Mouse (Mus musculus): ENCODE measurements around the gene Rbm4b. TPM values are rescaled to one million over a fixed set of nuclear protein-coding genes. Genes with fewer than 3 reads are reported as not detected.
"Not testable (repeated sequence)": the region's sequence is repeated elsewhere in the genome, so short reads cannot be mapped to it uniquely, and the experiment has no call there.

Rbm4b gene
- polyA plus RNA-seq, 1 experiment from 2014 or later, result 107 TPM

DNA sequence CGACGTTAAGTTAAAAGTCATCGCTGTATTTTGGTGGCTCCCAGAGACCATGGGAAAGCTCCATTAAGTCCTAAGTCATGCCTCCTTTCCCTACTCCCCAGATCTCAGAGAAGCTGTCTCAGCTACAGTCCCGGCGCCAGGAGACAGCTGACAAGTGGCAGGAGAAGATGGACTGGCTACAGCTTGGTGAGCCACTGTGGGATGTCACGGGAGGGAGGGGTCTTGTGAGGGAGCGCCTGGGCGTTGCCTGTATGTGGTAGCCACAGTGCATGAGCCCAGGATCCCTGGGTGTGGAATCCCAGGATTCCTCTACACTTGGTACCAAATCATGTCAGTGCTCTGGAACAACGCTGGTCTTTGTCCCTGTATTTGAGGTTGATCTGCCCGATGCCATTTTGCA lies 7.8 kb upstream of the Rbm4b start:
- Histone ChIP-seq H3K27ac (replicated peaks; ENCODE audit: low read depth, low read length) (no peak overlapping the region), H3K4me2 (ENCODE audit: low read depth, severe bottlenecking) (no peak overlapping the region), H3K36me3 (ENCODE audit: control insufficient read depth, insufficient read depth, low read length) (no peaks in the 10 kb centered on the region), H3K9ac (ENCODE audit: low read length) (no peak overlapping the region), H3K4me1 (ENCODE audit: control insufficient read depth, insufficient read depth, low read length) (no peaks in the 10 kb centered on the region), H3K27me3 (ENCODE audit: control insufficient read depth, insufficient read depth, low read length) (no peaks in the 10 kb centered on the region), H3K9me3 (ENCODE audit: control insufficient read depth, low read length) (no peaks in the 10 kb centered on the region), H3K4me3 (ENCODE audit: low read depth, low read length) (no peak overlapping the region)
- DNase-seq (ENCODE audit: low spot score), result no peak
- WGBS, result 82% methylated on average over 10 of the region's 10 CpGs
- ATAC-seq (ENCODE audit: insufficient number of reproducible peaks, low FRiP score, low TSS enrichment, low read depth), result no peak

DNA sequence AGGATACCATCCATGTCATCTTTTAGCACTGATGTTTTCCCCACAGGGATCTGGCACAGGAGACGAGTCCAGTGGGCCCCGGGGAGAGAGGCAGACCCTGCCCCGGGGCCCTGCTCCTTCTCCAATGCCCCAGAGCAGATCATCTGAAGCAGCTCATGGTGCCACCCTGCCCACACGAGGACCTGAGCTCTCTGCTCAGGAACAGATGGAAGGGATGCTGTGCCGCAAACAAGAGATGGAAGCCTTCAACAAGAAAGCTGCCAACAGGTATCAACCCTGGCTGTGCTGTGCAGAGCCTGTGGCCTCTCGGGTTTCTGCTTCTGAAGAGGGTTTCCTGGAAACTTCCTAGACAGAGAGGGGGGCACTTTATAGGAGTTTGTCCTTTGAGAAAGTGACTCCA lies 6.3 kb upstream of the Rbm4b start:
- H3K36me3 ChIP-seq (ENCODE audit: control insufficient read depth, insufficient read depth, low read length), result no peaks in the 10 kb centered on the region
- DNase-seq (ENCODE audit: low spot score), result no peak
- WGBS, result 88% methylated on average over 6 of the region's 6 CpGs
- H3K9ac ChIP-seq (ENCODE audit: low read length), result no peak overlapping the region
- no peak overlapping the region for H3K4me2 ChIP-seq (ENCODE audit: low read depth, severe bottlenecking)
- no peak overlapping the region for H3K27ac ChIP-seq (replicated peaks; ENCODE audit: low read depth, low read length)
- H3K9me3 ChIP-seq (ENCODE audit: control insufficient read depth, low read length), result no peaks in the 10 kb centered on the region
- no peak overlapping the region for H3K4me3 ChIP-seq (ENCODE audit: low read depth, low read length)
- ATAC-seq (ENCODE audit: insufficient number of reproducible peaks, low FRiP score, low TSS enrichment, low read depth), result no peak
- no peaks in the 10 kb centered on the region for H3K27me3 ChIP-seq (ENCODE audit: control insufficient read depth, insufficient read depth, low read length)
- H3K4me1 ChIP-seq (ENCODE audit: control insufficient read depth, insufficient read depth, low read length), result no peaks in the 10 kb centered on the region

DNA sequence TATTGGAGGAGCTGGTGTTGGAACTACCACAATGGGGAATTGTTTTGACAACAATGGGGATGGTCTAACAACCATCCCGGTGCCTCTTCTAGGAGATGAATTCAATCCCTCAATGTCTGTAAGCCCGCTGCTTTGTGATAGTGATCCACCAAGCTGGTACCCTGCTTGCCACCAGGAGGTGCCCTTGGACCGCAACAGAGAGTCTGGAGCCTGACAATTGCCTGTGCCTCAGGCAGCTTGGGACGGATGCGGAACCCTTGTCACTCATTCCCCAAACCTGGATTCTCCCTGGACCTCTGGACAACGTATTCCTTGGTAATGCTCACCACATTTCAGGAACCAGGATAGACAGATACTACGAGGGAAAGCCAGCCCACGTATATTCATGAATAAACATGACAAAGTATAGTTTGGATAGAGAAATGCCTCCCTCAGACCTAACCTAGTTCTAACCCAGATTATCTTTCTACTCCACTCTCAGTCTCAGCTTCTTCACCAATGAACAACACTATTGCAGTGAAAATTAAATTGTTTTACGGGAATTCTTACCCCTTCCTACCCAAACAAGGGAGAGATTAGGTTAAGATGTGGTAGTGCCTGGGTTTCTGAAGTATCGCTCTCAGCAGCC lies 618 bp upstream of the Rbm4b start:
- peaks cover 4% of the 10 kb centered on the region; the same call in 1 of the 2 replicates for H3K36me3 ChIP-seq (ENCODE audit: control insufficient read depth, insufficient read depth, low read length)
- ATAC-seq (ENCODE audit: insufficient number of reproducible peaks, low FRiP score, low TSS enrichment, low read depth) (0 out of 2 replicates have a peak, but pooled peaks have one; percentile 40), DNase-seq (ENCODE audit: low spot score) (peak; percentile 90)
- peak overlapping the region; percentile 61 for H3K9ac ChIP-seq (ENCODE audit: low read length)
- peak overlapping the region; percentile 72 for H3K4me2 ChIP-seq (ENCODE audit: low read depth, severe bottlenecking)
- H3K4me3 ChIP-seq (ENCODE audit: low read depth, low read length), result peak overlapping the region; percentile 50
- H3K9me3 ChIP-seq (ENCODE audit: control insufficient read depth, low read length), result no peaks in the 10 kb centered on the region
- H3K27me3 ChIP-seq (ENCODE audit: control insufficient read depth, insufficient read depth, low read length), result no peaks in the 10 kb centered on the region
- H3K4me1 ChIP-seq (ENCODE audit: control insufficient read depth, insufficient read depth, low read length), result peaks cover 10% of the 10 kb centered on the region
- 0 out of 2 replicates have a peak overlapping the region, but pooled peaks have one; percentile 16 for H3K27ac ChIP-seq (replicated peaks; ENCODE audit: low read depth, low read length)
- under 1% methylated on average over 10 of the region's 10 CpGs for WGBS

DNA sequence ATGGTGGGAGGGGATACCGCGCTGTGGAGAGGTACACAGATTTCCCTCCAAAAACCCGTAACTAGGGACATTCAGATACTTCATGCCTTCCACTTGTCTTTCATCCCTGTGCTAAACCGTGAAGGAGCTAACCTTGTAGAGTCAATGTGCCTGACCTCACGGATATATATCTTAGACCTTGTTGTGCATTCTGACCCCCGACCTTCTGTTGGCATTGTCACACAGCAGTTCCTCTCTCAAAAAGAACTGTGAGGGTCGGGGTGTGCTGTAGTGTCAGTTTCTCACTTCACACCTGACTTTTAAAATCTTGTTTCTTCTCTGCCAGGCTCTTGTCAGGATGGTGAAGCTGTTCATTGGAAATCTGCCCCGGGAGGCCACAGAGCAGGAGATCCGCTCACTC lies 624 bp downstream of the Rbm4b start:
- Histone ChIP-seq H3K27ac (replicated peaks; ENCODE audit: low read depth, low read length) (peak overlapping the region; percentile 73), H3K9me3 (ENCODE audit: control insufficient read depth, low read length) (no peaks in the 10 kb centered on the region), H3K4me1 (ENCODE audit: control insufficient read depth, insufficient read depth, low read length) (peaks cover 10% of the 10 kb centered on the region), H3K4me3 (ENCODE audit: low read depth, low read length) (peak overlapping the region; percentile 50), H3K36me3 (ENCODE audit: control insufficient read depth, insufficient read depth, low read length) (peaks cover 4% of the 10 kb centered on the region; the same call in 1 of the 2 replicates), H3K27me3 (ENCODE audit: control insufficient read depth, insufficient read depth, low read length) (no peaks in the 10 kb centered on the region), H3K9ac (ENCODE audit: low read length) (peak overlapping the region; percentile 77), H3K4me2 (ENCODE audit: low read depth, severe bottlenecking) (peak overlapping the region; percentile 80)
- WGBS, result 8% methylated on average over 9 of the region's 9 CpGs
- peak; percentile 7; the same call in 1 of the 2 replicates for ATAC-seq (ENCODE audit: insufficient number of reproducible peaks, low FRiP score, low TSS enrichment, low read depth)
- no peak for DNase-seq (ENCODE audit: low spot score)

DNA sequence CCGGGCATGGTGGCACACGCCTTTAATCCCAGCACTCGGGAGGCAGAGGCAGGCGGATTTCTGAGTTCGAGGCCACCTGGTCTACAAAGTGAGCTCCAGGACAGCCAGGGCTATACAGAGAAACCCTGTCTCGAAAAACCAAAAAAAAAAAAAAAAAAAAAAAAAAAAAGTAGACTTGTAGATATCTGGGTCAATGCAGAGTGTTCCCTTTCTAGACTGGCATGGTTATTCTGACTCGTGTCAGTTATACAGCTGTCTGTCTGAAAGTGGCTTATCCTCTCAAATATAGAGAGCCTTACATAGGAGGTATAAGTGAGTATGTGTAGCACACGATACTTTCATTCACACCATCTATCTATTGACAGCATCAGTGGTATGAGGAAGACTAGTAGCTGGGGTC lies 4.2 kb downstream of the Rbm4b start:
- not testable (repeated sequence) for H3K27me3 ChIP-seq (ENCODE audit: control insufficient read depth, insufficient read depth, low read length); H3K9ac ChIP-seq (ENCODE audit: low read length); ATAC-seq (ENCODE audit: insufficient number of reproducible peaks, low FRiP score, low TSS enrichment, low read depth); H3K9me3 ChIP-seq (ENCODE audit: control insufficient read depth, low read length); H3K4me3 ChIP-seq (ENCODE audit: low read depth, low read length); DNase-seq (ENCODE audit: low spot score); H3K4me2 ChIP-seq (ENCODE audit: low read depth, severe bottlenecking); H3K27ac ChIP-seq (replicated peaks; ENCODE audit: low read depth, low read length); H3K4me1 ChIP-seq (ENCODE audit: control insufficient read depth, insufficient read depth, low read length)
- H3K36me3 ChIP-seq (ENCODE audit: control insufficient read depth, insufficient read depth, low read length), result peaks cover 21% of the 10 kb centered on the region
- WGBS, result 88% methylated on average over 8 of the region's 8 CpGs

DNA sequence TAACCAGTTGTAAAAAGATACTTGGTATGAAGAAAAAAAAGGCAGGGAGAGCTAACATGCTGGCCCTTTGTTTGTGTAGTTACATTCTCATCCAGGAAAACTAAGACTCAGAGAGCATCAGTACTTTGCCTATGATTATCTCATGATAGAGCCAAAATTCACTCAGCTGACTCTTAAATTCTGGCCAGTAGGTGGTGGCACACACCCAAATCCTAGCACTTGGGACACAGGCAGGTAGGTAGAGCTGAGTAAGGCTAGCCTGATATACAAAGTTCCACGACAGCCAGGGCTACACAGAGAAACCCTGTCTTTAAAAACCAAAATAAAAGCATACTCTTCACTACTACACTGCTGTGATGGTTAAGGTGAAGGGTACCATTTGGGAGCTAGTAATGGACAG lies 6.6 kb downstream of the Rbm4b start:
- Histone ChIP-seq H3K4me2 (ENCODE audit: low read depth, severe bottlenecking) (no peak overlapping the region), H3K9me3 (ENCODE audit: control insufficient read depth, low read length) (no peaks in the 10 kb centered on the region), H3K36me3 (ENCODE audit: control insufficient read depth, insufficient read depth, low read length) (peaks cover 28% of the 10 kb centered on the region), H3K27me3 (ENCODE audit: control insufficient read depth, insufficient read depth, low read length) (no peaks in the 10 kb centered on the region), H3K4me1 (ENCODE audit: control insufficient read depth, insufficient read depth, low read length) (peaks cover 5% of the 10 kb centered on the region), H3K4me3 (ENCODE audit: low read depth, low read length) (no peak overlapping the region), H3K27ac (replicated peaks; ENCODE audit: low read depth, low read length) (no peak overlapping the region), H3K9ac (ENCODE audit: low read length) (no peak overlapping the region)
- ATAC-seq (ENCODE audit: insufficient number of reproducible peaks, low FRiP score, low TSS enrichment, low read depth), result no peak
- 78% methylated on average over 1 of the region's 1 CpGs for WGBS
- DNase-seq (ENCODE audit: low spot score), result no peak

DNA sequence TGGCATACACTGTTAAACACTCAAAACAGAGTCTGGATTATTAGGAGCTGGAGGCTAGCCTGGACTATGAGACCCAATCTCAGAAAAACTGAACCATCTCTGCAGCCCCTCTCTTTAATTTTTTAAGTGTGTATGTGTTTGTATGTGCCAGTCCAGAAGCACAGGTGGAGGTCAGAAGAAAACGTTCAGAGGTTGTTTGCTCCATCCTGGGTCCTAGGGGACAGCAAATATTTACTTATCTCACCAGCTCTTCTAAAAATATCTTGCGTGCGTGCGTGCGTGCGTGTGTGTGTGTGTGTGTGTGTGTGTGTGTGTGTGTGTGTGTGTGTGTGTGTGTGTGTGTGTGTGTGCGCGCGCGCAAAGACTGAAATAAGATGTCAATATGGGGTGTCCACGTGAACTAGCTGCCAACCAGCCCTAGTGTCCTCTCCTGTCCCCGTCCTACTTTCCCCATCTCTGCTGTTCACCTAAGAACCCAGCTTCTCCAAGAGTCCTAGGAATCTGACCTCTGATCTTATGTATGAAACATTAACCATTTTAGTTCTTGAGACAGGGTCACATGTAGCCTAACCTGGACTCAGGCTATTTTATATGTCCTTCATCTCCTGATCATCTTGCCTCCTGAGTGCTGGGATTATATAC lies 11.3 kb downstream of the Rbm4b start:
- Histone ChIP-seq H3K27ac (replicated peaks; ENCODE audit: low read depth, low read length) (no peak overlapping the region), H3K4me3 (ENCODE audit: low read depth, low read length) (no peak overlapping the region), H3K27me3 (ENCODE audit: control insufficient read depth, insufficient read depth, low read length) (no peaks in the 10 kb centered on the region), H3K9me3 (ENCODE audit: control insufficient read depth, low read length) (no peaks in the 10 kb centered on the region), H3K4me1 (ENCODE audit: control insufficient read depth, insufficient read depth, low read length) (no peaks in the 10 kb centered on the region), H3K4me2 (ENCODE audit: low read depth, severe bottlenecking) (no peak overlapping the region), H3K9ac (ENCODE audit: low read length) (no peak overlapping the region), H3K36me3 (ENCODE audit: control insufficient read depth, insufficient read depth, low read length) (peaks cover 24% of the 10 kb centered on the region)
- ATAC-seq (ENCODE audit: insufficient number of reproducible peaks, low FRiP score, low TSS enrichment, low read depth) (no peak), DNase-seq (ENCODE audit: low spot score) (no peak)
- WGBS, result 93% methylated on average over 12 of the region's 12 CpGs

DNA sequence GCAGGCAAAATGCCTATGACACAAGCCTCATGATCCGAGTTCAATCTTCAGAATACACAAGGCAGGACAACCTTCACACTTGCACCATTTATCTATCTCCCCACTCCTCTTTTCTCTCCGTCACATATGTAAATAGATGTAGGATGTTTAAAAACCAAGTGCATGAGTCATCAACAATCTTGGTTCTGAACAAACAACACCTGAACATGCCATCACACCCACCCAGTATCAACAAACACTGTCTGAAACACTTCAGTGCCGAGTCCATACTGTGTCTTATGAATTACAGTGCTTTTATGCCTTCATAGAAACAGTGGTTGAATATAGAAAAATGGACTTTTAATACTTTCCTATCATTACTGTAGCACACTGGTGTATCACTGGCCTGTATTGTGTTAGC lies 16.5 kb downstream of the Rbm4b start:
- ATAC-seq (ENCODE audit: insufficient number of reproducible peaks, low FRiP score, low TSS enrichment, low read depth) (no peak), DNase-seq (ENCODE audit: low spot score) (no peak)
- WGBS, result 94% methylated on average over 3 of the region's 3 CpGs
- Histone ChIP-seq H3K4me3 (ENCODE audit: low read depth, low read length) (no peak overlapping the region), H3K4me2 (ENCODE audit: low read depth, severe bottlenecking) (no peak overlapping the region), H3K9ac (ENCODE audit: low read length) (no peak overlapping the region), H3K4me1 (ENCODE audit: control insufficient read depth, insufficient read depth, low read length) (no peaks in the 10 kb centered on the region), H3K27ac (replicated peaks; ENCODE audit: low read depth, low read length) (no peak overlapping the region), H3K36me3 (ENCODE audit: control insufficient read depth, insufficient read depth, low read length) (peaks cover 4% of the 10 kb centered on the region; the same call in 1 of the 2 replicates), H3K27me3 (ENCODE audit: control insufficient read depth, insufficient read depth, low read length) (no peaks in the 10 kb centered on the region), H3K9me3 (ENCODE audit: control insufficient read depth, low read length) (no peaks in the 10 kb centered on the region)
